Mouse (Mus musculus): ENCODE measurements around the gene H2al1a.
"Not testable (repeated sequence)": the region's sequence is repeated elsewhere in the genome, so short reads cannot be mapped to it uniquely, and the experiment has no call there.

The H2al1a gene

GRCm38 (mm10) chrX:11298957-11299356 lies at the start of gene H2al1a:
Gene H2al1a (plus strand): TSS chrX:11299257.
- not testable (repeated sequence) for DNase-seq (ENCODE audit: inconsistent ontology term)

GRCm38 (mm10) chrX:11250155-11250554 lies 48.9 kb upstream of the H2al1a start:
- no peak for DNase-seq (ENCODE audit: inconsistent ontology term)

- no peak for DNase-seq (ENCODE audit: inconsistent ontology term)
These were observed 45.0 kb upstream of the H2al1a start for GRCm38 (mm10) chrX:11254062-11254461.

- DNase-seq (ENCODE audit: inconsistent ontology term) = no peak
These were observed 44.4 kb upstream of the H2al1a start for GRCm38 (mm10) chrX:11254521-11255207.

GRCm38 (mm10) chrX:11255564-11256360 lies 43.3 kb upstream of the H2al1a start:
- no peak for DNase-seq (ENCODE audit: inconsistent ontology term)

- DNase-seq (ENCODE audit: inconsistent ontology term) = no peak
These were observed 34.1 kb upstream of the H2al1a start for GRCm38 (mm10) chrX:11264918-11265317.

GRCm38 (mm10) chrX:11267791-11268190 lies 31.3 kb upstream of the H2al1a start:
- no peak for DNase-seq (ENCODE audit: inconsistent ontology term)

GRCm38 (mm10) chrX:11269074-11269473 lies 30.0 kb upstream of the H2al1a start:
- peak; percentile 32 for DNase-seq (ENCODE audit: inconsistent ontology term)

- DNase-seq (ENCODE audit: inconsistent ontology term) = no peak
These were observed 25.9 kb upstream of the H2al1a start for GRCm38 (mm10) chrX:11273190-11273589.

- DNase-seq (ENCODE audit: inconsistent ontology term) = no peak
These were observed 22.0 kb upstream of the H2al1a start for GRCm38 (mm10) chrX:11277083-11277482.

GRCm38 (mm10) chrX:11280741-11281140 lies 18.3 kb upstream of the H2al1a start:
- no peak for DNase-seq (ENCODE audit: inconsistent ontology term)

GRCm38 (mm10) chrX:11288306-11288882 lies 10.7 kb upstream of the H2al1a start:
- DNase-seq (ENCODE audit: inconsistent ontology term) = peak; percentile 5

- no peak for DNase-seq (ENCODE audit: inconsistent ontology term)
These were observed 9.8 kb upstream of the H2al1a start for GRCm38 (mm10) chrX:11289244-11289643.

- not testable (repeated sequence) for DNase-seq (ENCODE audit: inconsistent ontology term)
These were observed 3.1 kb downstream of the H2al1a start, which contains the start of gene H2al1b for GRCm38 (mm10) chrX:11302132-11302531. Gene H2al1b (plus strand): TSS chrX:11302432.

GRCm38 (mm10) chrX:11305355-11305754 lies 6.3 kb downstream of the H2al1a start, which contains the start of gene H2al1c:
Gene H2al1c (plus strand): TSS chrX:11305655.
- not testable (repeated sequence) for DNase-seq (ENCODE audit: inconsistent ontology term)

- DNase-seq (ENCODE audit: inconsistent ontology term) = not testable (repeated sequence)
These were observed 9.5 kb downstream of the H2al1a start, which contains the start of gene H2al1d for GRCm38 (mm10) chrX:11308524-11308923. Gene H2al1d (plus strand): TSS chrX:11308824.

GRCm38 (mm10) chrX:11311634-11312033 lies 12.6 kb downstream of the H2al1a start, which contains the start of gene H2al1e:
Gene H2al1e (plus strand): TSS chrX:11311934.
- DNase-seq (ENCODE audit: inconsistent ontology term) = not testable (repeated sequence)

- DNase-seq (ENCODE audit: inconsistent ontology term) = not testable (repeated sequence)
These were observed 15.8 kb downstream of the H2al1a start, which contains the start of gene H2al1f for GRCm38 (mm10) chrX:11314858-11315257. Gene H2al1f (plus strand): TSS chrX:11315158.

GRCm38 (mm10) chrX:11317956-11318355 lies 18.9 kb downstream of the H2al1a start, which contains the start of gene H2al1g:
Gene H2al1g (plus strand): TSS chrX:11318256.
- DNase-seq (ENCODE audit: inconsistent ontology term) = not testable (repeated sequence)

GRCm38 (mm10) chrX:11321192-11321591 lies 22.1 kb downstream of the H2al1a start, which contains the start of gene H2al1h:
Gene H2al1h (plus strand): TSS chrX:11321492.
- not testable (repeated sequence) for DNase-seq (ENCODE audit: inconsistent ontology term)

- not testable (repeated sequence) for DNase-seq (ENCODE audit: inconsistent ontology term)
These were observed 25.3 kb downstream of the H2al1a start, which contains the start of gene H2al1i for GRCm38 (mm10) chrX:11324359-11324758. Gene H2al1i (plus strand): TSS chrX:11324659.

GRCm38 (mm10) chrX:11327522-11327921 lies 28.5 kb downstream of the H2al1a start, which contains the start of gene H2al1j:
Gene H2al1j (plus strand): TSS chrX:11327822.
- DNase-seq (ENCODE audit: inconsistent ontology term) = not testable (repeated sequence)

Data from Muller cell, postnatal 12 days (primary cell).